Mouse (Mus musculus) activated CD4-positive, CD25-positive, alpha-beta regulatory T cell, adult 4 months (primary cell): ENCODE measurements around the gene Krtap28-13. TPM values are rescaled to one million over a fixed set of nuclear protein-coding genes. Genes with fewer than 3 reads are reported as not detected.

Source experiments
- ATAC-seq: one replicate; pipeline ENCODE4 v1.8.0; 2017
- polyA plus RNA-seq, 2 experiments: library from polyadenylated mRNA; unstranded; fragments of 100-300 nt; shearing (Covaris generic); gene quantifications; one replicate each; pipeline ENCODE4 v1.2.1; 2017

The Krtap28-13 gene
- polyA plus RNA-seq, 2 experiments from 2014 or later: not detected

GRCm38 (mm10) chr1:83096935-83097334 is 36.2 kb downstream of the Krtap28-13 start:
- no peak for ATAC-seq

- ATAC-seq: no peak
Observed at GRCm38 (mm10) chr1:83099160-83099559, 38.4 kb downstream of the Krtap28-13 start.

- ATAC-seq: no peak
Observed at GRCm38 (mm10) chr1:83099580-83100137, 38.9 kb downstream of the Krtap28-13 start.

GRCm38 (mm10) chr1:83101891-83102290 is 41.2 kb downstream of the Krtap28-13 start:
- ATAC-seq: no peak

GRCm38 (mm10) chr1:83105464-83105863 is 44.7 kb downstream of the Krtap28-13 start:
- ATAC-seq: no peak

GRCm38 (mm10) chr1:83107410-83107978 is 46.8 kb downstream of the Krtap28-13 start:
- ATAC-seq: no peak

- ATAC-seq: no peak
Observed at GRCm38 (mm10) chr1:83110992-83111391, 50.3 kb downstream of the Krtap28-13 start.

Other genes with a start within 250 kb of the Krtap28-13 start
- gene Agfg1, start 221.4 kb upstream of the Krtap28-13 start, polyA plus RNA-seq: 10 to 100 TPM; 37.1 to 42.3 TPM
- 1 to 10 TPM; 1.6 to 2.5 TPM for gene A030005L19Rik, start 147.6 kb upstream of the Krtap28-13 start, polyA plus RNA-seq
- not detected for gene A030014E15Rik, start 136.0 kb upstream of the Krtap28-13 start, polyA plus RNA-seq
- gene Gm6217, start 129.5 kb upstream of the Krtap28-13 start, polyA plus RNA-seq: not detected
- not detected for gene A030003K21Rik, start 117.5 kb upstream of the Krtap28-13 start, polyA plus RNA-seq
- not detected for gene Gm7544, start 104.9 kb upstream of the Krtap28-13 start, polyA plus RNA-seq
- not detected for gene Gm47955, start 100.6 kb upstream of the Krtap28-13 start, polyA plus RNA-seq
- not detected for gene Gm47959, start 60.4 kb upstream of the Krtap28-13 start, polyA plus RNA-seq
- gene Slc19a3, start 22.5 kb upstream of the Krtap28-13 start, polyA plus RNA-seq: not detected
- gene Krtap28-10, start 18.4 kb upstream of the Krtap28-13 start, polyA plus RNA-seq: not detected
- not detected for gene Gm47969, start 16.0 kb upstream of the Krtap28-13 start, polyA plus RNA-seq
- gene A030005K14Rik, start 1.6 kb upstream of the Krtap28-13 start, polyA plus RNA-seq: not detected
- gene Ccl20, start 55.8 kb downstream of the Krtap28-13 start, polyA plus RNA-seq: 10 to 100 TPM in 1 of 2 experiments, 1 to 10 TPM in 1; 3.1 to 12.0 TPM
- gene Daw1, start 98.8 kb downstream of the Krtap28-13 start, polyA plus RNA-seq: under 1 TPM in 1 of 2 experiments, not detected in 1; 0.33 TPM